Mouse (Mus musculus) MEL-GATA-1-ER (cell line): ENCODE measurements at regions not wholly inside any gene's neighbourhood (a gene's known extent, or its start where the extent isn't known, plus 50 kb on each side); places are given as distances from the start of the nearest gene placed in this dataset.
A peak's percentile ranks its signal among the peaks of the same experiment; 100 is the strongest.

Experiments used
- DNase-seq: peaks from one replicate; pipeline ENCODE4 v3.0.0-alpha.2; 2012; ENCODE audit warnings: low read depth; ENCODE audit errors: extremely low read depth

GRCm38 (mm10) chrX:115359111-115359510, 451.7 kb downstream of the Ube2dnl2 start:
- no peak for DNase-seq

- peak; percentile 30 for DNase-seq
These were observed 489.0 kb downstream of the Ube2dnl2 start for GRCm38 (mm10) chrX:115396373-115396772.
